Mouse (Mus musculus) CH12.LX (cell line): ENCODE data around the gene Plekhm3. TPM values are rescaled to one million over a fixed set of nuclear protein-coding genes. Genes with fewer than 3 reads are reported as not detected.

Experiments
- DNase-seq: peaks from one replicate; pipeline ENCODE4 v3.0.0-alpha.2; 2013; ENCODE audit errors: extremely low read depth
- H3K27ac ChIP-seq: 2 replicates; pipeline ENCODE4 v1.5.1; 2012; ENCODE audit warnings: low read depth, mild to moderate bottlenecking, control low read depth, moderate library complexity; ENCODE audit not compliant: insufficient read depth
- H3K27me3 ChIP-seq: replicated peaks from 2 replicates; pipeline ENCODE3; 2012; ENCODE audit warnings: inconsistent platforms
- H3K36me3 ChIP-seq, 2 experiments: replicated peaks in 1 of 2; 2 replicates each; pipeline versions ENCODE3 to v1.6.1; 2012; ENCODE audit warnings: inconsistent platforms in 1 of 2, low read length in 1 of 2, mild to moderate bottlenecking in 1 of 2, mixed read lengths in 1 of 2, moderate library complexity in 1 of 2; ENCODE audit not compliant: control insufficient read depth in 1 of 2, insufficient read depth in 1 of 2
- H3K4me1 ChIP-seq, 2 experiments: 2 replicates each; pipeline ENCODE4 v1.6.1; 2012; ENCODE audit warnings: inconsistent platforms in 1 of 2, moderate library complexity in 1 of 2; ENCODE audit not compliant: insufficient read depth in 2 of 2, control insufficient read depth in 1 of 2
- H3K4me2 ChIP-seq: 2 replicates; pipeline ENCODE4 v1.6.1; 2012; ENCODE audit warnings: low read depth, mild to moderate bottlenecking, control low read depth; ENCODE audit not compliant: poor library complexity, insufficient read depth, severe bottlenecking
- H3K4me3 ChIP-seq, 3 experiments: fragments of 150-350 bp in 1 of 3; sonication (generic) in 1 of 3; replicated peaks in 1 of 3; 2 replicates each; pipeline versions ENCODE3 to v1.5.1; 2011 to 2012; ENCODE audit warnings: low read depth in 2 of 3, low read length in 2 of 3, mild to moderate bottlenecking in 2 of 3, moderate library complexity in 2 of 3, control low read depth in 1 of 3, improper control_type of control experiment in 1 of 3, inconsistent platforms in 1 of 3, mixed read lengths in 1 of 3; ENCODE audit not compliant: poor library complexity in 1 of 3
- H3K79me2 ChIP-seq: replicated peaks from 2 replicates; pipeline ENCODE4 v1.6.1; 2012; ENCODE audit warnings: mild to moderate bottlenecking, moderate library complexity; ENCODE audit not compliant: control insufficient read depth, poor library complexity, insufficient read depth, severe bottlenecking; ENCODE audit errors: extremely low read depth
- H3K9ac ChIP-seq: 2 replicates; pipeline ENCODE4 v1.6.1; 2012; ENCODE audit warnings: low read depth, mild to moderate bottlenecking, control low read depth, moderate library complexity; ENCODE audit not compliant: insufficient read depth
- H3K9me3 ChIP-seq: replicated peaks from 2 replicates; pipeline ENCODE3; 2012; ENCODE audit warnings: low read length, inconsistent platforms, mixed read lengths
- BHLHE40 ChIP-seq: IDR thresholded peaks from 2 replicates; pipeline ENCODE4 v1.6.1; 2011; ENCODE audit warnings: mild to moderate bottlenecking, low read depth, low read length, improper control_type of control experiment
- CHD1 ChIP-seq: IDR thresholded peaks from 2 replicates; pipeline ENCODE4 v1.6.1; 2012; ENCODE audit warnings: low read depth, low read length, improper control_type of control experiment, inconsistent platforms
- CHD2 ChIP-seq: IDR thresholded peaks from 2 replicates; pipeline ENCODE4 v1.6.1; 2011; ENCODE audit warnings: low read length, improper control_type of control experiment
- E2F4 ChIP-seq: IDR thresholded peaks from 2 replicates; pipeline ENCODE4 v1.6.1; 2011; ENCODE audit warnings: low read depth, low read length, improper control_type of control experiment; ENCODE audit not compliant: insufficient replicate concordance
- ELF1 ChIP-seq: IDR thresholded peaks from 2 replicates; pipeline ENCODE4 v1.6.1; 2014; ENCODE audit warnings: low read depth, mild to moderate bottlenecking, inconsistent platforms, low read length, improper control_type of control experiment
- ETS1 ChIP-seq: conservative IDR thresholded peaks from 2 replicates; pipeline ENCODE4 v1.6.1; 2012; ENCODE audit warnings: low read depth, mild to moderate bottlenecking, inconsistent platforms, low read length, improper control_type of control experiment, moderate library complexity
- IRF4 ChIP-seq: IDR thresholded peaks from 2 replicates; pipeline ENCODE4 v1.6.1; 2014; ENCODE audit warnings: low read depth, mild to moderate bottlenecking, inconsistent platforms, low read length, improper control_type of control experiment
- JUN ChIP-seq: IDR thresholded peaks from 2 replicates; pipeline ENCODE4 v1.6.1; 2011; ENCODE audit warnings: low read depth, mild to moderate bottlenecking, low read length, improper control_type of control experiment, moderate library complexity; ENCODE audit not compliant: insufficient read depth
- JUND ChIP-seq: conservative IDR thresholded peaks from 2 replicates; pipeline ENCODE4 v1.6.1; 2011; ENCODE audit warnings: low read depth, low read length, improper control_type of control experiment
- MAFK ChIP-seq: IDR thresholded peaks from 2 replicates; pipeline ENCODE4 v1.6.1; 2011; ENCODE audit warnings: low read length, improper control_type of control experiment; ENCODE audit not compliant: insufficient replicate concordance
- MAX ChIP-seq: IDR thresholded peaks from 2 replicates; pipeline ENCODE4 v1.6.1; 2011; ENCODE audit warnings: low read length, improper control_type of control experiment
- MXI1 ChIP-seq: IDR thresholded peaks from 2 replicates; pipeline ENCODE4 v1.6.1; 2011; ENCODE audit warnings: mild to moderate bottlenecking, low read depth, low read length, improper control_type of control experiment
- NELFE ChIP-seq: IDR thresholded peaks from 2 replicates; pipeline ENCODE4 v1.6.1; 2011; ENCODE audit warnings: low read depth, low read length, improper control_type of control experiment
- NRF1 ChIP-seq: IDR thresholded peaks from 2 replicates; pipeline ENCODE4 v1.6.1; 2014; ENCODE audit warnings: low read depth, mild to moderate bottlenecking, inconsistent platforms, low read length, improper control_type of control experiment, moderate library complexity
- POLR2A ChIP-seq: IDR thresholded peaks from 2 replicates; pipeline ENCODE4 v1.6.1; 2011; ENCODE audit warnings: low read depth, mild to moderate bottlenecking, improper control_type of control experiment, low read length
- POLR2AphosphoS2 ChIP-seq: IDR thresholded peaks from 2 replicates; pipeline ENCODE4 v1.6.1; 2011; ENCODE audit warnings: low read depth, low read length, improper control_type of control experiment
- RAD21 ChIP-seq: IDR thresholded peaks from 2 replicates; pipeline ENCODE4 v1.6.1; 2011; ENCODE audit warnings: low read depth, mild to moderate bottlenecking, low read length, improper control_type of control experiment, moderate library complexity
- SMC3 ChIP-seq: IDR thresholded peaks from 2 replicates; pipeline ENCODE4 v1.6.1; 2011; ENCODE audit warnings: low read depth, low read length, improper control_type of control experiment
- TBP ChIP-seq: conservative IDR thresholded peaks from 2 replicates; pipeline ENCODE4 v1.6.1; 2011; ENCODE audit warnings: low read depth, low read length, improper control_type of control experiment
- UBTF ChIP-seq: IDR thresholded peaks from 2 replicates; pipeline ENCODE4 v1.6.1; 2012; ENCODE audit warnings: low read depth, mild to moderate bottlenecking, inconsistent platforms, low read length, improper control_type of control experiment, moderate library complexity
- USF2 ChIP-seq: conservative IDR thresholded peaks from 2 replicates; pipeline ENCODE4 v1.6.1; 2011; ENCODE audit warnings: low read depth, low read length, improper control_type of control experiment
- ZC3H11A ChIP-seq: IDR thresholded peaks from 2 replicates; pipeline ENCODE4 v1.6.1; 2012; ENCODE audit warnings: low read depth, mild to moderate bottlenecking, inconsistent platforms, low read length, improper control_type of control experiment
- ZKSCAN1 ChIP-seq: IDR thresholded peaks from 2 replicates; pipeline ENCODE4 v1.6.1; 2012; ENCODE audit warnings: low read depth, inconsistent platforms, low read length, improper control_type of control experiment, borderline replicate concordance
- ZMIZ1 ChIP-seq: IDR thresholded peaks from 2 replicates; pipeline ENCODE4 v1.6.1; 2012; ENCODE audit warnings: low read depth, mild to moderate bottlenecking, inconsistent platforms, low read length, improper control_type of control experiment
- ZNF384 ChIP-seq: IDR thresholded peaks from 2 replicates; pipeline ENCODE4 v1.6.1; 2012; ENCODE audit warnings: low read depth, low read length, improper control_type of control experiment, inconsistent platforms
- dilution Hi-C: fragments of 300-500 bp; cut with MboI; formaldehyde crosslinking; loops from 2 replicates; pipeline ENCODE4 v1.14.3; 2020; ENCODE audit warnings: low sequenced_read_pairs; ENCODE audit not compliant: extremely low pct_unique_long_range_greater_than_20kb, extremely low pct_ligation_motif_present
- in situ Hi-C: fragments of 300-500 bp; cut with MboI; formaldehyde crosslinking; loops from 3 replicates; pipeline ENCODE4 v1.14.3; 2019; ENCODE audit warnings: low sequenced_read_pairs, low pct_ligation_motif_present, low pct_unique_long_range_greater_than_20kb, mixed read lengths
- polyA plus RNA-seq: library from polyadenylated mRNA; unstranded; fragments of >175 nt; gene quantifications from 2 replicates; pipeline ENCODE4 v1.2.1, GENCODE M21; 2012; ENCODE audit warnings: low read depth; ENCODE audit not compliant: insufficient read length
- total RNA-seq, 2 experiments: library from RNA; depleted of rRNA; stranded (reverse); fragments of 300-350 nt in 1 of 2; fragments of >200 nt in 1 of 2; gene quantifications; 2 replicates each; pipeline ENCODE4 v1.2.3; 2012 to 2014

Gene Plekhm3
- total and polyA plus RNA-seq, 3 experiments = 9.9 to 14.1 (median 13.0) TPM

DNA sequence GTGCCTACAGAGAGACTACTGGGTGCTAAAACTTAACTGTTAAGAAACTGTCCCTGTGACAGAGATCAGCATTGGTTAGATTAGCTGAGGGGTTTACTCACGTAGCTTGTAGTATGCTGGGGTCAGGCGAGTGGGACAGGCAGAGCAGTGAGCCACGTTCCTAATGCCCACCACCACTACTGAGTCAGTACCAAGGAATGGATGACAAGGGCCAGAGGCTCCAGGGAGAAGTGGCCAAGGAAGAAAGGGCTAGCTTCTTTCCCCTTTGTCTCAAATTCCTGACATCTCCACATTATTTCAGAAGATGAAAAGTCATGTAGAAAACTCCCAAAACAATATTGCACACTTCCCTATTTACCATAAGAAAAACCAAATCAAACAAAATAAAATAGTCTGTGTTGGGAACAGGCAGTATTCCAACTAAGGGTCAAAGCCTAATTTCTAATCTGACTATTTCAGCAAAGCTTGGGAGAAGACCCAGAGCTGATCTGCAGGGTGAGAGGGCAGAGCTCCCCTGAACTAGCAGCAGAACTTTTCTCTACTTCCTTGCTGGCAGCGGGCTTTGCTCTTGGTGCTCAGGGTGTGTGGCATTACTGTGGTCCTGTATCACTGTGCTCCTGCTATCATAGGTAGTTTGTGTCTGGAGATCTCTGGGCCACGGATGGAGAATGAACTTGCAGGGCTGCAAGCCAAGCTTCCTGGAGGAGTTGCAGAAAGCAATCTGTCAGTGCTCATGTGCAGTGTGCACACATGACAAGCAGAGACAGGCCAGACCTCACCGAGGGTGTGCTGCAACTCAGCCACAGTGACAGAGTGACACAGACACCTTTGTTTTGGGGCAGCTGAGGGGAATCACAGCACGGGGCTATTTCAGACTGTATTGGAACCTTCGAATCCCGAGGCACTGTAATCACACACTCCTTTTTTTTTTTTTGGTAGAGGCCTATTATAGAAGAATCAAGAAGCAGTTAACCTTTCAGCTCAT is 165.5 kb downstream of the Plekhm3 start:
- Histone ChIP-seq H3K9ac (no peak overlapping the region), H3K4me1 (no peaks in the 10 kb centered on the region), H3K4me2 (no peak overlapping the region), H3K27me3 (no peaks in the 10 kb centered on the region), H3K4me3 (no peak overlapping the region), H3K9me3 (no peaks in the 10 kb centered on the region), H3K79me2 (no peaks in the 10 kb centered on the region), H3K27ac (no peak overlapping the region), H3K36me3 (peaks cover 30 to 60% of the 10 kb centered on the region in 2 experiments)
- DNase-seq = no peak
- dilution Hi-C loops (no loop called here), in situ Hi-C loops (loop anchor here (10.0 kb wide), 1 partner anchor 194 kb away; no protein-coding TSS in a partner anchor)
- TF ChIP-seq MXI1 (no peak), E2F4 (no peak), POLR2A (no peak), IRF4 (no peak), ZKSCAN1 (no peak), USF2 (no peak), CHD1 (no peak), BHLHE40 (no peak), MAX (no peak)

DNA sequence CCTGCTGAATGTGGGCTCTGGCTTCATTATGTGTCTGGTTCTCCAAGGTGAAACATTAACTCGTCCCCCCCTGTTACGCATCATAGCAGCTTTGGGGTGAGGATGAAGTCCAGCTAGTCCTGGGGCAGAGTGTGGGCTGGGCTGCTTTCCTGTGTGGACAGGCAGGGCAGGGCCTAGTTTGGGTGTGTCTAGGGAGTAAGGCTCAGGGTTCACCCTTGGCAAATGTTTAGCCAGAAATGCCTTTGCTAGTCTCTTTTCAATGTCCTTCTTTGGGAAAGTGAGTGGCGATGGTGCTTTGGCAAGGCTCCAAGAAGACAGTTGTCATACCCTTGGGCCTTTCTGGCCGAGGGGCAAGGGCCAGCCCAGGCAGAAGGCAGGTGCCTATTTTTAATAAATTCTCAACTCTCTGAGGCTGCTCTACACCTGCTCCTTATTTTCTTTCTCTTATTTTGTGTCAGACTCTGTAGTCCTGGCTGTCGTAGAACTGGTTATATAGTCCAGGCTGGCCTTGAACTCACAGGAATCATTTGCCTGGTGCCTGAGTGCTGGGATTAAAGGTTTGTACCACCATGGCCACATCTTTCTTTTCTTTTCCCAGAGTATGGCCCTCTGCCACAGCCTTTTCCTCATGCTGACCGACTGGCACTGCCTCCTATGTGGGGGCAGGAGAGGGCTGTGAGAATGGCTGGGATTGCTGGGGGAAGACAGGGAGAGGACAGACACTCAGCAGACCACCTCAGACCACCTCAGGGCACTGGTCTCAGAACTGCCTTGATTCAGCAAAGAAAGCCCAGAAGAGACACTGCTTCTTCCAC is 168.7 kb downstream of the Plekhm3 start:
- H3K4me1 ChIP-seq = no peaks in the 10 kb centered on the region
- peaks cover 6 to 30% of the 10 kb centered on the region in 2 experiments for H3K36me3 ChIP-seq
- H3K79me2 ChIP-seq = no peaks in the 10 kb centered on the region
- in situ Hi-C loops (no loop called here), dilution Hi-C loops (no loop called here)
- H3K9me3 ChIP-seq = no peaks in the 10 kb centered on the region
- no peak overlapping the region for H3K4me2 ChIP-seq
- no peaks in the 10 kb centered on the region for H3K27me3 ChIP-seq
- H3K9ac ChIP-seq = no peak overlapping the region
- no peak overlapping the region for H3K27ac ChIP-seq
- H3K4me3 ChIP-seq = no peak overlapping the region
- DNase-seq = no peak
- no peak for TF ChIP-seq JUN
- TF ChIP-seq IRF4 = no peak
- no peak for TF ChIP-seq E2F4
- TF ChIP-seq RAD21 = no peak
- TF ChIP-seq ZMIZ1 = no peak
- TF ChIP-seq ETS1 = no peak
- TF ChIP-seq UBTF = no peak
- no peak for TF ChIP-seq NRF1
- TF ChIP-seq ZNF384 = no peak
- no peak for TF ChIP-seq MAFK
- TF ChIP-seq TBP = no peak
- no peak for TF ChIP-seq SMC3
- TF ChIP-seq ZC3H11A = no peak
- TF ChIP-seq ELF1 = no peak
- no peak for TF ChIP-seq CHD1
- no peak for TF ChIP-seq NELFE
- TF ChIP-seq CHD2 = no peak
- TF ChIP-seq USF2 = no peak
- TF ChIP-seq POLR2AphosphoS2 = no peak
- TF ChIP-seq JUND = no peak
